Mouse (Mus musculus) hindbrain, embryonic 14.5 days (tissue): Measurements from ENCODE around the gene Msi1. TPM values are rescaled to one million over a fixed set of nuclear protein-coding genes. Genes with fewer than 3 reads are reported as not detected.

ENCODE experiments used
- ATAC-seq: fragments of 200-750 bp; cut with Nextera tagmentation; 2 replicates; pipeline ENCODE4 v1.8.0; 2017; ENCODE audit warnings: moderate number of reproducible peaks, mild to moderate bottlenecking, moderate TSS enrichment, moderate library complexity; ENCODE audit not compliant: low FRiP score
- DNase-seq: peaks from one replicate; pipeline ENCODE4 v3.0.0-alpha.2; 2015; ENCODE audit warnings: low spot score
- H3K27ac ChIP-seq: fragments of 300-500 bp; sonication (generic); 2 replicates; pipeline ENCODE4 v1.5.1; 2014; ENCODE audit warnings: mild to moderate bottlenecking, moderate library complexity
- H3K27me3 ChIP-seq: fragments of 300-500 bp; sonication (generic); 2 replicates; pipeline ENCODE4 v1.6.1; 2014; ENCODE audit warnings: mild to moderate bottlenecking, low read length, mixed read lengths; ENCODE audit not compliant: control insufficient read depth, insufficient read depth
- H3K36me3 ChIP-seq: fragments of 300-500 bp; sonication (generic); replicated peaks from 2 replicates; pipeline ENCODE4 v1.6.1; 2014; ENCODE audit not compliant: control insufficient read depth, insufficient read depth
- H3K4me1 ChIP-seq: fragments of 300-500 bp; sonication (generic); replicated peaks from 2 replicates; pipeline ENCODE4 v1.6.1; 2014; ENCODE audit warnings: antibody characterized with exemption, low read length, mixed read lengths; ENCODE audit not compliant: control insufficient read depth, insufficient read depth
- H3K4me2 ChIP-seq: fragments of 300-500 bp; sonication (generic); replicated peaks from 2 replicates; pipeline ENCODE4 v1.6.1; 2014; ENCODE audit warnings: mild to moderate bottlenecking, moderate library complexity
- H3K4me3 ChIP-seq: fragments of 300-500 bp; sonication (generic); replicated peaks from 2 replicates; pipeline ENCODE4 v1.5.1; 2014; ENCODE audit warnings: mild to moderate bottlenecking, low read length
- H3K9ac ChIP-seq: fragments of 300-500 bp; sonication (generic); 2 replicates; pipeline ENCODE4 v1.6.1; 2014
- H3K9me3 ChIP-seq: fragments of 300-500 bp; sonication (generic); 2 replicates; pipeline ENCODE4 v1.6.1; 2016; ENCODE audit warnings: low read length; ENCODE audit not compliant: control insufficient read depth
- WGBS: fragments of 180-500 bp; shearing (Covaris S2); extraction: QIAGEN DNeasy Blood & Tissue Kit; methylation state at CpG from one replicate; pipeline ENCODE4 v1.1.7; 2014; 5-methylcytosine and 5-hydroxymethylcytosine counted together
- polyA plus RNA-seq: library from polyadenylated mRNA; unstranded; fragments of >200 nt; fragmentation: Nextera tagmentation; extraction: Ambion mirVana; gene quantifications from 2 replicates; pipeline ENCODE4 v1.2.1, GENCODE M21; 2014

Msi1 gene
- polyA plus RNA-seq, 1 experiment from 2014 or later = 60.2 TPM

DNA sequence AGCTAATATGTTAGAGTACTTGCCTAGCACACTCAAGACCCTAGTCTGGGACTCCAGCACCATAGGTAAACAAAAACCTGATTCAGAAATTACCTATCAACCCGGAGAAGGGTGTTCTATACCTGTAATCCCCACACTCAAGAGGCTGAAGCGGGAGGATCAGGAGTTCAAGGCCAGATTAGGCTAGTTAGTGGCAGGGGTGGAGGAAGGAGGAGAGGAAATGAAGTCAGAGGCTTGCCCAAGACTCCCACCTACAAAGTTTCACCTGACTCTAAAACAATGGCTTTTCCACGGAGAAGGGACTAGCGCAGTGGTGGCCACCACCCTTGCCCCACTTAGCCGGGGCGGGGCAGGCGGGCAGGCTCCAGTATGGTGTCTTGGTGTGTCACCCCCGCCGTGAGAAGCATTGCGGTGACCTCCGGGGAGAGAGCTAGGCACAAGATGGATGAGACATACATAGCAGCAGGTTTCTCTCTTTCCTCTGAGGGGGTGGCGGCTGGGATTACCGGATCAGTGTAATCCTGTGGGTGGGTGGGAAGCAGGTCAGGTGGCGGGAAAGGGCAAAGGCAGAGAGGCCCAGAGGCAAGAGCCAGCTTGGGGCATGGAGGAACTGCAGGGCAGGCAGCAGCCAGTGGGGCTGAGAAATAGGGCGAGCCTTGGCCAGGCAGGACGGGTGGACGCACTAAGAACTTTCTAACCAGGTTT lies 25.8 kb upstream of the Msi1 start:
- Histone ChIP-seq H3K4me1 (peaks cover 26% of the 10 kb centered on the region), H3K36me3 (no peaks in the 10 kb centered on the region), H3K4me3 (0 out of 2 replicates have a peak overlapping the region, but pooled peaks have one; percentile 3), H3K9me3 (no peaks in the 10 kb centered on the region), H3K27me3 (no peaks in the 10 kb centered on the region), H3K27ac (peak overlapping the region; percentile 79), H3K9ac (no peak overlapping the region; the same call in 1 of the 2 replicates), H3K4me2 (peak overlapping the region; percentile 49)
- ATAC-seq = no peak
- DNase-seq = no peak
- WGBS = 12% methylated on average over 15 of the region's 17 CpGs

DNA sequence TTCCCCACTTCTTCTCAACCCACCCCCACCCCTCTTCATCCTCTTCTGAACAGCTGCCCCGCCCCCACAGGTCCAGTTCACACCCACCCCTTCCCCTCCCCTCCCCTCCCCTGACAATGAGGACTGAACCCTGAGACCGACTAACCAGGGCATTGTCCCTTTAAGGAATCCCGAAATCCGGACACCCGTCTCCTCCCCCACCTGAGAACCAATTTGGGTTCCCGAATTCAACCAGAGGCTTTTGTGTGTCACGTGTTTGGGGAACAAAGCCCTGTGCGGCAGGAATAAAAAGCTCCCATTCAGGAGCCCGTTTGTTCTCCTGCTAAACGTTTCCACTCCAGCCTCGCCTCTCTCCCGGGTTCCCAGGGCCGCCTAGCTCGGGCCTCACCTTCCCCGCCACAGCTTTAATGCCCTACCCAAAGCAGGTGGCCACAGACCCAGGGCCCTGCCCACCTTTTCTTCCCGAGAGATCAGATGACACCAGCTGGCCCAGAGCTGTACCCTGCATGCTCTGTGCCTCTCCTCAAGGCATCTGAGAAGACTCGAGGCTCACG lies 25.1 kb upstream of the Msi1 start:
- Histone ChIP-seq H3K36me3 (no peaks in the 10 kb centered on the region), H3K4me3 (peak overlapping the region; percentile 3), H3K4me1 (peaks cover 20% of the 10 kb centered on the region), H3K9me3 (no peaks in the 10 kb centered on the region), H3K27me3 (no peaks in the 10 kb centered on the region), H3K9ac (peak overlapping the region; percentile 65), H3K27ac (peak overlapping the region; percentile 79), H3K4me2 (peak overlapping the region; percentile 49)
- WGBS = 3% methylated on average over 18 of the region's 18 CpGs
- DNase-seq = peak; percentile 47
- peak; percentile 55; the same call in 1 of the 2 replicates for ATAC-seq

DNA sequence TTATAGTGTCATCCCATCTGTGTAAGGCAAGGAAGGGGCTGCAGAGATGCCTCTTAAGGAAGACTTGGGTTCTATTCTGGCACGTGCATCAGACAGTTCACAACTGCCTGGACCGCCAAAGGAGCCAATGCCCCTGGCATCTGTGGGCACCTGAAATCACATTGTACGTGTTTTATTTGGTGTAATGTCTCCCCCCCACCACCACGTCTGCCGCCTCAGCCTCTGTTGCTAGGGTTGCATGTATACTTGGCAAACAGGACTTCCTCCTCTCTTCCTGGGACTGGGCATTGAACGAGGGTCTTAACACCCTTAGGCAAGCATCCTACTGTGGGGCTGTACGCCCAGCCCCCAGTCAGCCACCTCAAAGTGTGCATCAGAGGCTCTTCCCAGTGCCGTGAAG lies 24.2 kb upstream of the Msi1 start:
- H3K27me3 ChIP-seq = no peaks in the 10 kb centered on the region
- H3K36me3 ChIP-seq = no peaks in the 10 kb centered on the region
- H3K9ac ChIP-seq = no peak overlapping the region
- WGBS = 33% methylated on average over 8 of the region's 8 CpGs
- ATAC-seq (no peak), DNase-seq (no peak)
- no peak overlapping the region for H3K4me3 ChIP-seq
- H3K4me1 ChIP-seq = peaks cover 20% of the 10 kb centered on the region
- H3K4me2 ChIP-seq = no peak overlapping the region
- no peak overlapping the region for H3K27ac ChIP-seq
- H3K9me3 ChIP-seq = no peaks in the 10 kb centered on the region

DNA sequence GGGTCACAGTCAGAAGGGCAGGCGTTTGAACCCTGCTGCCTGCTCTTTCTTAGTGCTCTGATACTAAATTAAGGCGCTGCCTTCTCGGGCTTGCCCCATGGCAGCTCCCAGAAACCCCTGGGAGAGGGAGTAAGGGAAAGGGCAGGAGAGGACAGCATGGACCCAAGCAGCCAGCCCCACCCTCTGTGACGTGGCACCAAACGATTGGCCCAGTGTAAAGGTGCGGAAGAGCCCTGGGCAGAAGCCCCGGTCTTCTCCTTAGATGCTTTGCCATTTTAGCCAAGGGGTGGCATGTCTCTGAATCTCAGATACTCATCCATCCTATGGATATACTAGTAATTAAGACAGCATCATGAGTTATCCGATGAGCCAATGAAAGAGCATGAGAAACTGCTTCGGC lies 21.3 kb upstream of the Msi1 start:
- H3K36me3 ChIP-seq = no peaks in the 10 kb centered on the region
- H3K27me3 ChIP-seq = no peaks in the 10 kb centered on the region
- no peaks in the 10 kb centered on the region for H3K9me3 ChIP-seq
- no peak overlapping the region for H3K27ac ChIP-seq
- no peak overlapping the region; the same call in 1 of the 2 replicates for H3K4me2 ChIP-seq
- no peak for ATAC-seq
- H3K4me3 ChIP-seq = no peak overlapping the region
- peaks cover 20% of the 10 kb centered on the region for H3K4me1 ChIP-seq
- H3K9ac ChIP-seq = no peak overlapping the region
- 32% methylated on average over 9 of the region's 9 CpGs for WGBS
- no peak for DNase-seq

DNA sequence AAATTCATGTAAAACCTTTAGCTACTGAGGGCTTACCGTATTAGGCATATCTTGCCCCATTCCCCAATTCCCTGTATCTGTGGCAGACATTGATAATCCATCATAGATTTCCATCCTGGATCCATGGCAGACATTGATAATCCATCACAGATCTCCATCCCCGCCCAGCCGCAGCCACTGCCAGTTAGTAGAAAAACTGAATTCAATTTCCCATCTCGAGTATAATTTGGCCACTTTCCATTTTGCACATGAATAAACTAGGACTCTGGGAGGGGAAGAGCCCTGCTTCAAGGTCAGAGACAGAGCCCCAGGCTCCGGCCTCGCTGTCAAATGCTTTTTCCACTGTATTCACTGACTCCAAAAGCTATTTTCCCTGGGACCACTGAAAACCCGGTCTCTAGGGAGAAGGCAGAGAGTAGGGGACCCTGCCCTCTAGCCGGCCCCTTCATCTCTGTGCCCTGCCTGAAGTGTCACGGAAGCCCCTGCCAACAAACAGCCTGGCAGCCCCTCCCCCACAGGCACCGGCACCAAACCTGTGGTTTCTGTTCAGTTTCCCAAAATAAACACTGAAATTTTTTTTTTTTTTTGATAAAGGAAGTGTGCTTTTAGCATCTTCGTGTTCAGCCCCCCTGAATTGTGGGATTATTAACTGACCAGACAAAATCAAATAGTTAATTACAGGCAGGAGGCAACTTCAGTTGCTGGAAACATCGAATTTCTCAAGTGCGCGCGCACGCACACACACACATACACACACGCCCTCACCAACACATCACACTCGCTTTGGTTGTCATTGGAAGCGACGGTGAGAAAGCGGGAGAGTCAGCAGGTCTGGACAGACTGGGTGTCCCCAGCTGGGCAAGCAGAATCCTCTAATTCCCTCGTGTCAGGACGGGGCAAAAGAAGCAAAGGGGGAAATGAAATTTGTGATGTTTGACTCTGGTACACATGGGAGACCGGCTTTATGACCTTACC lies 14.0 kb upstream of the Msi1 start:
- WGBS = 48% methylated on average over 24 of the region's 24 CpGs

DNA sequence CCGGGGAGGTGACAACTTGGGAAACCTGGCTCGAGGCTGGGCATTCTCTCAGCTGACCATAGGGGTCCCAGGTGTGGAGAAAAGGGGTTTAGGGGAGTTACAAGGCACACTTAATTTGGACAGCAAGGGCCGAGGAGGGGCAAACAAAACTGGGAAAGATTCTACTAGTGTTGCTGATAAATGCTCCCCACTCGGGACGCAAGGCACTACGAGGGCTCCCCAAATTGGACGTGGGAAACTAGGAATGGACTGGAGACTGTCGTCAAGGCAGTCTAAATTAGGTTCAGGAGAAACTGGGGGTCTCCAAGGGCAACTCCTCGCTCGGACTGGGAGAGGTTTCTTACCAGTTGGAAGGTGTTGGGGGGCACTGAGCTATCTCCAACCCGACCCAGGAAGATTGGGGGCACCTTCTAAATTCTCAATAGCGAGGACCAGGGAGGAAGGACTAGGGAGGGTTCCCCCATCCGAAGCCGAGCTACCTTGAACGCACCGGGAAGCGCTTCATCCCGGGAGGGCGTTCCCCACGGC lies 504 bp upstream of the Msi1 start:
- peak overlapping the region; percentile 100 for H3K9ac ChIP-seq
- peaks cover 41% of the 10 kb centered on the region for H3K4me1 ChIP-seq
- no peaks in the 10 kb centered on the region for H3K27me3 ChIP-seq
- H3K27ac ChIP-seq = peak overlapping the region; percentile 100
- WGBS = under 1% methylated on average over 20 of the region's 20 CpGs
- H3K36me3 ChIP-seq = peaks cover 17% of the 10 kb centered on the region
- H3K4me3 ChIP-seq = peak overlapping the region; percentile 98
- no peak for ATAC-seq
- H3K9me3 ChIP-seq = no peaks in the 10 kb centered on the region
- DNase-seq = no peak
- peak overlapping the region; percentile 83 for H3K4me2 ChIP-seq

More for the DNA sequence above, 14.0 kb upstream of the Msi1 start:
- no peaks in the 10 kb centered on the region for H3K9me3 ChIP-seq
- DNase-seq = no peak
- 0 out of 2 replicates have a peak overlapping the region, but pooled peaks have one; percentile 11 for H3K4me3 ChIP-seq
- H3K27me3 ChIP-seq = no peaks in the 10 kb centered on the region
- H3K4me1 ChIP-seq = no peaks in the 10 kb centered on the region
- no peak for ATAC-seq
- no peak overlapping the region for H3K27ac ChIP-seq
- H3K4me2 ChIP-seq = peak overlapping the region; percentile 34
- no peaks in the 10 kb centered on the region for H3K36me3 ChIP-seq
- no peak overlapping the region for H3K9ac ChIP-seq

DNA sequence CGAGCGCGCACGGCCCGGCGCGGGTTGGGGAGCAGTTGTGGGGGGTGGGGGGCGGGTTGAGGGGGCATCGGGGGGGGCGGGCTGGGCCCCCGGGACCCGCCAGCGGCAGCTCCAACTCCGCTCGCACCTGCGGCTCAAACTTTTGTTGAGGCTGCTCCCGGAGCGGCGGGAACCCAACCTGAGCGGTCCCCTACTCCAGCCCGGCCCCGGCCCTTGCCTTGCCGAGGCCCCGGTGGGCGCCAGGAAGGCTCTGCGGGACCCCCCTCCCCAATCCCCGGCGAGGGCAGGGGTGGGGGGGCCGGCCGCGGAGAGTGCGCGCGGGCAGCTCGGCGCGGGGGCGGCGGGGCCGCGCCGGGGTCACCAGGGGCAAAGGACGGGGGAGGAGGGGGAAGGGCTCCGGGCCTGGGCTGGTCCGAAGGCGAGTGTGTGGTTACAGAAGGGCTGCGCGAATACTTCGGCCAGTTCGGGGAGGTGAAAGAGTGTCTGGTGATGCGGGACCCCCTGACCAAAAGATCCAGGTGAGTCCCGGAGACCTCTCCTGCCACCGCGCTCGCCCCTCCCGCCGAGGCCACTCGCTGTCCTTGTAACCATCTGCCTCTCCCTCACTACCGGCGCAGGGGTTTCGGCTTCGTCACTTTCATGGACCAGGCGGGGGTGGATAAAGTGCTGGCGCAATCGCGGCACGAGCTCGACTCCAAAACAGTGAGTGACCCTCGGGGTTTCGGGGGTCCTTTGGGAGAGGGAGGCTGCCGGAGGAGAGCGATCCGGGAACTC lies 975 bp downstream of the Msi1 start:
- Histone ChIP-seq H3K4me1 (peaks cover 55% of the 10 kb centered on the region), H3K27me3 (no peaks in the 10 kb centered on the region), H3K4me2 (peak overlapping the region; percentile 83), H3K4me3 (peak overlapping the region; percentile 98), H3K27ac (peak overlapping the region; percentile 100), H3K36me3 (peaks cover 20% of the 10 kb centered on the region), H3K9me3 (no peaks in the 10 kb centered on the region), H3K9ac (peak overlapping the region; percentile 100)
- DNase-seq (no peak), ATAC-seq (no peak)
- under 1% methylated on average over 63 of the region's 73 CpGs for WGBS

DNA sequence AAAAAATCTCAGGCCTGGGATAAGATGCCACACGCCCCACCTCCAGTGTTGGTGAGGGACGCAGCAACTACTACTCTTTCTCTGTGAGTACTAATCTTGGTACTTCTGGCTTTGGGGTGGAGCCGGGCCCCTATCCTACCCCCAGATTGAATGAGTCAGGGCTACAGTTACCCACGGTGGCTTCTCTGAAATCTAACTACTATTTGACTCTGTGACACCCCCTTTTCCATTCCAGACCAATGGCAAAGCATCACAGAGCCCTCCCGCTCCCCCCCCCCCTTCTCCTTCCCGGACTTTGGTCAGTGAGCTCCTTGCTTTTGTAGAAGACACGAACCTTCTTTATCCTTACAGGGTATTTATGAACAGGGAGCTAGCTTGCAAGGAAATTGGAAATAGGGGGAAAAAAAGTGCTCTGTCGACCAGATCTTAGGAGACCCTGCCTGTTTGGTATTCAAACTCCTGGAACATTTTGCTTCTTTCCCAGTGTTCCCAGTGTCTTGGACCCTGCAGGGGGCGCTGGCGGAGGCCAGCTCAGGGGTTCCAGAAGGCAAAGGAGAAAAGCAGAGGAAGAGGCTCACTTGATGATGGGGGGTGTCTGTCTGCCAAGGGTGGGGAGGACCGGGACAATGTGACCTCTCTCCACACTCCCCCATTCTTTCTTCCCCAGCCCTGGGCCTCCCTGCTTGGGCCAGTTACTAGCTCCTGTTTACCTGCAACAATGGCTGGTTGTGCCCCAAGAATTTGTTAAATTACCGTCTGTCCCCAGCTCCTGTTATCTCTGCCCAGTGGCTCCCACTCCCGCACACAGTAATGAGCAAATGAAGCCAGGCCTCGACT lies 1.9 kb downstream of the Msi1 start:
- WGBS = 4% methylated on average over 14 of the region's 14 CpGs
- H3K27me3 ChIP-seq = no peaks in the 10 kb centered on the region
- H3K4me2 ChIP-seq = peak overlapping the region; percentile 83
- H3K4me3 ChIP-seq = peak overlapping the region; percentile 98
- ATAC-seq (no peak), DNase-seq (peak; percentile 68)
- H3K9ac ChIP-seq = peak overlapping the region; percentile 100
- peaks cover 64% of the 10 kb centered on the region for H3K4me1 ChIP-seq
- peaks cover 20% of the 10 kb centered on the region for H3K36me3 ChIP-seq
- peak overlapping the region; percentile 100 for H3K27ac ChIP-seq
- no peaks in the 10 kb centered on the region for H3K9me3 ChIP-seq
